Mouse (Mus musculus) hindbrain, embryonic 11.5 days (tissue): Measurements from ENCODE around the gene Hist1h2bh. TPM values are rescaled to one million over a fixed set of nuclear protein-coding genes. Genes with fewer than 3 reads are reported as not detected.
"Not testable (repeated sequence)": the region's sequence is repeated elsewhere in the genome, so short reads cannot be mapped to it uniquely, and the experiment has no call there.

Source experiments
- ATAC-seq: fragments of 200-750 bp; cut with Nextera tagmentation; 2 replicates; pipeline ENCODE4 v1.8.0; 2017; ENCODE audit warnings: mild to moderate bottlenecking, moderate TSS enrichment, moderate library complexity; ENCODE audit not compliant: low FRiP score
- DNase-seq: peaks from one replicate; pipeline ENCODE4 v3.0.0-alpha.2; 2015; ENCODE audit warnings: low spot score
- H3K27ac ChIP-seq: fragments of 300-500 bp; sonication (generic); 2 replicates; pipeline ENCODE4 v1.5.1; 2014; ENCODE audit warnings: mild to moderate bottlenecking, low read depth, low read length
- H3K27me3 ChIP-seq: fragments of 300-500 bp; sonication (generic); 2 replicates; pipeline ENCODE4 v1.6.1; 2014; ENCODE audit warnings: mild to moderate bottlenecking, low read length, moderate library complexity, mixed read lengths; ENCODE audit not compliant: control insufficient read depth, insufficient read depth
- H3K36me3 ChIP-seq: fragments of 300-500 bp; sonication (generic); 2 replicates; pipeline ENCODE4 v1.6.1; 2014; ENCODE audit warnings: mild to moderate bottlenecking, low read length, moderate library complexity, mixed read lengths; ENCODE audit not compliant: control insufficient read depth, insufficient read depth
- H3K4me1 ChIP-seq: fragments of 300-500 bp; sonication (generic); replicated peaks from 2 replicates; pipeline ENCODE4 v1.6.1; 2014; ENCODE audit warnings: low read length, mixed read lengths; ENCODE audit not compliant: control insufficient read depth, insufficient read depth
- H3K4me2 ChIP-seq: fragments of 300-500 bp; sonication (generic); replicated peaks from 2 replicates; pipeline ENCODE4 v1.6.1; 2014; ENCODE audit warnings: mild to moderate bottlenecking, low read depth, low read length
- H3K4me3 ChIP-seq: fragments of 300-500 bp; sonication (generic); 2 replicates; pipeline ENCODE4 v1.5.1; 2014; ENCODE audit warnings: low read depth, low read length
- H3K9ac ChIP-seq: fragments of 300-500 bp; sonication (generic); 2 replicates; pipeline ENCODE4 v1.6.1; 2014; ENCODE audit warnings: low read depth, low read length
- H3K9me3 ChIP-seq: fragments of 300-500 bp; sonication (generic); 2 replicates; pipeline ENCODE4 v1.6.1; 2016; ENCODE audit warnings: low read length; ENCODE audit not compliant: control insufficient read depth
- WGBS: fragments of 180-500 bp; shearing (Covaris S2); extraction: QIAGEN DNeasy Blood & Tissue Kit; methylation state at CpG from one replicate; pipeline ENCODE4 v1.1.7; 2014; 5-methylcytosine and 5-hydroxymethylcytosine counted together
- polyA plus RNA-seq: library from polyadenylated mRNA; unstranded; fragments of >200 nt; fragmentation: Nextera tagmentation; extraction: Ambion mirVana; gene quantifications from 2 replicates; pipeline ENCODE4 v1.2.1, GENCODE M21; 2014

Gene Hist1h2bh
- polyA plus RNA-seq, 1 experiment from 2014 or later = 0.60 TPM

DNA sequence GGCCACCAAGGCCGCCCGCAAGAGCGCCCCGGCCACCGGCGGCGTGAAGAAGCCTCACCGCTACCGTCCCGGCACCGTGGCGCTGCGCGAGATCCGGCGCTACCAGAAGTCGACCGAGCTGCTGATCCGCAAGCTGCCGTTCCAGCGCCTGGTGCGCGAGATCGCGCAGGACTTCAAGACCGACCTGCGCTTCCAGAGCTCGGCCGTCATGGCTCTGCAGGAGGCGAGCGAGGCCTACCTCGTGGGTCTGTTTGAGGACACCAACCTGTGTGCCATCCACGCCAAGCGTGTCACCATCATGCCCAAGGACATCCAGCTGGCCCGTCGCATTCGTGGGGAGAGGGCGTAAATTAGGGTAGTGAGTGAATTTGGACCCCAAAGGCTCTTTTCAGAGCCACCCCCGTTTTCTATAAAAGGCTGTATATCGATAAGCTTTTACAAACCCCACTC, 32.7 kb upstream of the Hist1h2bh start:
- not testable (repeated sequence) for H3K9me3 ChIP-seq, H3K4me1 ChIP-seq, H3K36me3 ChIP-seq, H3K27me3 ChIP-seq, ATAC-seq
- Histone ChIP-seq H3K9ac (peak overlapping the region; percentile 65), H3K27ac (peak overlapping the region; percentile 77), H3K4me3 (peak overlapping the region; percentile 41), H3K4me2 (peak overlapping the region; percentile 66)
- WGBS = 2% methylated on average over 8 of the region's 40 CpGs
- peak; percentile 54 for DNase-seq

DNA sequence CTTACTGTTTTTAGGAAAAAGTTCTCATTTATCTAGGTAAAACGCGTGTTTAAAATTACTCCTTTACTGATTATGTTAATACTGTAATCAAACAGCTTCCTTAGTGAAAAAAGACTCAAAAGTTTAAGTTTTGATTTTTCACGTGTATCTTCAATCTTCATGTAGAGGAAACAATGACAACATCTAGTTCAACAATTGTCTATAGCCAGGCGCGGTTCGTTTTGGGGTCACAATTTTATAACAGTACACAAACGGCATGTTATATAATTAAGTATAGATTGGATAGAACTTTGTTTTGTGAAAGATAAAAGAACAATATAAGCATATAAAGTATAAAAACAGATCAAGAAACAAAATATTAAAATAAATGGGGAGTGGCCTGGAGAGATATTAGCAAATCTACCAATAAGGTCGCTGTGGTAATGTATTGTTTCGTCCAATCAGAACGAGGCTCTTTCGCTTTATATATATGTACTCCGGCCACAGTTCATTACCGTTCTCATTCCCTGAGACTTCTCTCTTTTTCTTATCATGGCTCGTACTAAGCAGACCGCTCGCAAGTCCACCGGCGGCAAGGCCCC, 32.2 kb upstream of the Hist1h2bh start, which contains the start of gene Hist1h3d:
Gene Hist1h3d, plus strand, starts transcription at position 493 of the 581 bp plus-strand sequence.
- Histone ChIP-seq H3K36me3 (no peaks in the 10 kb centered on the region), H3K9me3 (no peaks in the 10 kb centered on the region), H3K4me3 (peak within 1 kb of the TSS; percentile 41), H3K27ac (peak within 1 kb of the TSS; percentile 77), H3K4me1 (peaks cover 2% of the 10 kb centered on the region; the same call in 1 of the 2 replicates), H3K4me2 (peak within 1 kb of the TSS; percentile 66), H3K27me3 (no peaks in the 10 kb centered on the region), H3K9ac (peak within 1 kb of the TSS; percentile 65)
- WGBS = under 1% methylated on average over 18 of the region's 18 CpGs
- ATAC-seq = peak; percentile 63
- peak; percentile 78 for DNase-seq

DNA sequence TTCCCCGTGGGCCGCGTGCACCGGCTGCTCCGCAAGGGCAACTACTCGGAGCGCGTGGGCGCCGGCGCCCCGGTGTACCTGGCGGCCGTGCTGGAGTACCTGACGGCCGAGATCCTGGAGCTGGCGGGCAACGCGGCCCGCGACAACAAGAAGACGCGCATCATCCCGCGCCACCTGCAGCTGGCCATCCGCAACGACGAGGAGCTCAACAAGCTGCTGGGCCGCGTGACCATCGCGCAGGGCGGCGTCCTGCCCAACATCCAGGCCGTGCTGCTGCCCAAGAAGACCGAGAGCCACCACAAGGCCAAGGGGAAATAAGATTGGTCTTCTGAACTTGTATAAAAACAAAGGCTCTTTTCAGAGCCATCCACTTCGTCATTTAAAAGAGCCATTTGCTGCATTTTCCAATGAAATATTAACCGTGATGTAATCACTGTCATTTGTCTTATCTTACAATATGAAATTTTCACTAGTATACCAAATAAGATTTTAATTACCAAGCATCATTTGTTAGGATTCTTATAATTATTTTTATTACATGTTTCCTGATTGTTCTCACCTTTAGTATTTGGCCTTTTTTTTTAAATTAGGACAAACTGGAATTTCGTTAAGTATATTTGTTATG, 31.5 kb upstream of the Hist1h2bh start:
- Histone ChIP-seq H3K27ac (peak overlapping the region; percentile 72), H3K4me2 (peak overlapping the region; percentile 43), H3K4me3 (peak overlapping the region; percentile 41)
- H3K27me3 ChIP-seq, H3K36me3 ChIP-seq, H3K9me3 ChIP-seq, H3K4me1 ChIP-seq, H3K9ac ChIP-seq, DNase-seq: not testable (repeated sequence)
- ATAC-seq = peak; percentile 3; the same call in 1 of the 2 replicates
- WGBS = under 1% methylated on average over 5 of the region's 39 CpGs

DNA sequence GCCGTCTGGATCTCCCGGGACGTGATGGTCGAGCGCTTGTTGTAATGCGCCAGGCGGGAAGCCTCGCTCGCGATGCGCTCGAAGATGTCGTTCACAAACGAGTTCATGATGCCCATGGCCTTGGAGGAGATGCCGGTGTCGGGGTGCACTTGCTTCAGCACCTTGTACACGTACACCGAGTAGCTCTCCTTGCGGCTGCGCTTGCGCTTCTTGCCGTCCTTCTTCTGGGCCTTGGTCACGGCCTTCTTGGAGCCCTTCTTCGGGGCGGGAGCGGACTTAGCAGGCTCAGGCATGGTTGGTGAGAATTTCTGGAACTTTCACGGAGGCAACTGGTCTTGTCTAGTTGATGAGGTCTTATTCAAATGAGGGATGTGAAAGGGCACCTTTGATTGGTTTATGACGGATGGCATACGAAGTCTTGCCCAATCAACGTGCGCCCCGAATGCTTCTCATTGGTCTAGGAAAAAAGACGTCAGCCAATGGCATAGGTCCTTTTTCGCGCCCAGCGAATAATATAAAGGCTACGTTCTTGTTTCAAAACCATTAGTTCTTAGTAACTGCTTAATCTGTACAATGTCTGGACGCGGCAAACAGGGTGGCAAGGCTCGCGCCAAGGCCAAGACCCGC, 30.8 kb upstream of the Hist1h2bh start, which contains the start of the genes Hist1h2bf and Hist1h2ad:
Gene Hist1h2bf, minus strand, starts transcription at position 299 of the 627 bp plus-strand sequence.
Gene Hist1h2ad, plus strand, starts transcription at position 484 of the 627 bp plus-strand sequence.
- Histone ChIP-seq H3K9ac (peak within 1 kb of the TSS; percentile 50; the same call in 1 of the 2 replicates), H3K4me2 (peak within 1 kb of the TSS; percentile 63), H3K27ac (peak within 1 kb of the TSS; percentile 94), H3K4me3 (peak within 1 kb of the TSS; percentile 41)
- not testable (repeated sequence) for H3K4me1 ChIP-seq, H3K27me3 ChIP-seq, H3K9me3 ChIP-seq, H3K36me3 ChIP-seq
- WGBS = 0% methylated on average over 31 of the region's 42 CpGs
- DNase-seq (peak; percentile 91), ATAC-seq (peak; percentile 91)

DNA sequence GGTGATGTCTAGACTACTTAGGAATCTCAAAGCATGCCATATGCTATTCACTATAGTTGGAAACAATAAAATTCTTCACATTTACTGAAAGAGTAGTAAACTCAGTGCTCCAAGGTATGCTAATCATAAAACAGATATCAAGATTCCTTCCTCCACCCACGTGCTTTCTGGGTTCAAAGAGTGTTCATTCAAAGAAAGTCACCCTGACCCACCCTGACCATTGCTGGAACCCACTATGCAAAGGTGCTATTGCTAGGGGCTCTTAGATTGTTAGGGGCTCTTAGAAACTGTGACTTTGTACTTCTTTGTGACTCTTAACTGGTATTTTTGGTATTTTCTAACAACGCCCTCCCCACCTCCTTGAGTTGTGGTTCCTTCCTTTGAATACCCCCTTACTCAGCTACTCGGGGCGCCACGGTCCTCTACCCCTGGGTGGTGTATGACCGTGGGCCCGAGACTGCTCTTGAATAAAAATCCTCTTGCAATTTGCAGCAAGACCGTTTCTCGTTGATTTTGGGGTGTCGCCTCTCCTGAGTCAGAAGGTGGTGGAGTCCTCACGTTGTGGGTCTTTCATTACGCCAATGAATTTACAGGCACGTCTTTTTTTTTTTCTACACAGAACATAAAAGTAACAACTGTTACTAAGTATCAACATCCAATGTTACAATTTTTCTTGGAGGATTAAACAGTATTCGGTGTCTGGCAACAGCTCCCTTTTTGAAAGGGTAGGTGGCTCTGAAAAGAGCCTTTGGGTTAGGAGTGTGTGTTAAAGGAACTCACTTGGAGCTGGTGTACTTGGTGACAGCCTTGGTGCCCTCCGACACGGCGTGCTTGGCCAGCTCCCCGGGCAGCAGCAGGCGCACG, 30.1 kb upstream of the Hist1h2bh start:
- peak overlapping the region; percentile 63 for H3K4me2 ChIP-seq
- not testable (repeated sequence) for H3K4me1 ChIP-seq, H3K36me3 ChIP-seq, ATAC-seq, H3K9me3 ChIP-seq, DNase-seq, H3K27me3 ChIP-seq
- peak overlapping the region; percentile 23 for H3K4me3 ChIP-seq
- peak overlapping the region; percentile 50; the same call in 1 of the 2 replicates for H3K9ac ChIP-seq
- H3K27ac ChIP-seq = peak overlapping the region; percentile 94
- WGBS = 14% methylated on average over 17 of the region's 20 CpGs

DNA sequence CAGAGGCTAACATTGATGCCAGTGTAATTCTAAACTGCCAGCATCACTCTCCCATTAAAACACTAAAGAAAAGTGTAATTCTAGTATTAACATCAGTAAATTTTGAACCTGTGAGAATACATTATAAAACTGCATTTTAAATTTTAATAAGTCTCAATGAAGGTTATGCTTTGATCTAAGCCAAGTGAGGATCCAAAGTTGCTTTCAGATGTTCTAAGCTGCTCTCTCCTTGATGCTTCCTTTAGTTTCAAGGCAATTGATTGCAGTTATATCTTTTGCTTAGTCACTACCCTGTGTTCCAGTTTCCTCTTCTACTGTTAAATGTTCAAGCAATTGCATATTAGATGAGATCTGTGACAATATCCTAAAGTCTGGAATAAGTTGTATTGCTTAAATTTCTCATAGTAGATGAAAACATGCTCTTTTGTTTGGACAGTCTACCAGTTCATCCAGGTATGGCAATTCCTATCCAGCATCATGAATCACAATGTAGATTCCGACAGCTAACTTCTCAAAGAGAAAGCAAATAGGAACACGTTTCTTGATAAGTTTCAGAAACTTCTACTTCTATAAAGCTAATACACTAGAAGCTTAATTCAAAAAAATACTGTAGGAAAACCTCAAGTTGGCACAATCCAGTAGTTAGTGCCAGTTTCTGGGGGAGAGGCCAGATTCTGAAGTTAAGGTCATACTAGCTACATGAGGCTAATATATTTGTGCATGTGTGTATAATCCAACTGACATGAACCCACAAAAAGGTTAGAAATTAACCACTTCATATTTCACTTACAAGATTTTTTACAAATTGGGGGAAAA, 29.2 kb upstream of the Hist1h2bh start:
- peak overlapping the region; percentile 94 for H3K27ac ChIP-seq
- peak overlapping the region; percentile 65; the same call in 1 of the 2 replicates for H3K9ac ChIP-seq
- no peaks in the 10 kb centered on the region for H3K9me3 ChIP-seq
- H3K4me1 ChIP-seq = peaks cover 2% of the 10 kb centered on the region; the same call in 1 of the 2 replicates
- H3K36me3 ChIP-seq = no peaks in the 10 kb centered on the region
- ATAC-seq (no peak), DNase-seq (no peak)
- 41% methylated on average over 2 of the region's 2 CpGs for whole genome bisulfite sequencing
- H3K27me3 ChIP-seq = no peaks in the 10 kb centered on the region
- H3K4me2 ChIP-seq = peak overlapping the region; percentile 63
- H3K4me3 ChIP-seq = peak overlapping the region; percentile 39

DNA sequence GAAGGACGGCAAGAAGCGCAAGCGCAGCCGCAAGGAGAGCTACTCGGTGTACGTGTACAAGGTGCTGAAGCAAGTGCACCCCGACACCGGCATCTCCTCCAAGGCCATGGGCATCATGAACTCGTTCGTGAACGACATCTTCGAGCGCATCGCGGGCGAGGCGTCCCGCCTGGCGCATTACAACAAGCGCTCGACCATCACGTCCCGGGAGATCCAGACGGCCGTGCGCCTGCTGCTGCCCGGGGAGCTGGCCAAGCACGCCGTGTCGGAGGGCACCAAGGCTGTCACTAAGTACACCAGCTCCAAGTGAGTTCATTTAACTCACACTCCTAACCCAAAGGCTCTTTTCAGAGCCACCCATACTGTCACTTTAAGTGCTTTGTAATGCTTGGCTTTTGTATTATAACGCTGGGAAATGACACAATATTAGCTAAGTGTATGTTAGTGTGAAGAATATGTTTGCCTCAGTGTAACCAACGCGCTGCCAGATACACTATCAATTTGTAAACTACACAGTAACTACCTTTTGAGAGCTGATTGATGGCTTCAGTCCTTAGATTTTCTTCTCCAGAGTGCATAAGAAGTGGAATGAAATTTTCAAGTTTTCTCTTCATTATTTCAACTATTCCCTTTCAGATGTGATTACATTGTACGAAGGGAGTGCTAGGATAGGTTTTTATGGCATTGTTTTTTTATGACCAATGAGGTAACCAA, 28.5 kb upstream of the Hist1h2bh start:
- 1% methylated on average over 8 of the region's 34 CpGs for WGBS
- H3K9ac ChIP-seq = peak overlapping the region; percentile 65
- peak overlapping the region; percentile 94 for H3K27ac ChIP-seq
- H3K4me2 ChIP-seq = peak overlapping the region; percentile 63
- peak overlapping the region; percentile 39 for H3K4me3 ChIP-seq
- H3K4me1 ChIP-seq, ATAC-seq, H3K27me3 ChIP-seq, H3K36me3 ChIP-seq, H3K9me3 ChIP-seq: not testable (repeated sequence)
- peak; percentile 61 for DNase-seq
